ENCODE assay signal across 28 mouse cellular contexts in the genomic region with DNA sequence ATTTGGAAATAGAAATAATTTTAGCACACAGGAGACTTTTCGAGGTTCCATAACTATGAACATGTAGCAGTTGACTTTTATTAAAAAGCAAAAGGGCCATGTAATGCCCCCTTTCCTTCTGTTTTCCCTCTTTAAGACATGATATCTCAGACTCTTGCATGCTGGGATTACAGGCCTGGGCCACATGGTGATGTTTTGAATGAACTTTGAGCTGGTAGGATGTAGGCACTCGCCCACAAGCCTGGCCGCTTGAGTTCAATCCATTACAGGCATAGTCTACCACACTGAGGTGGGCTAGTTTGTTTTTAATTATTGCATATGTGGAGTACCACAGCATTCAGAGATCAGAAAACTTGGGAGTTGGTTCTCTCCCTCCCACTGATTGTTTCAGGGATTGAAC.
"Had no signal": no experiment of that assay in that cellular context is flagged by ENCODE, and none has a peak within 500 bp of the region (broad histone marks: within the 10 kb centered on the region; RNA-seq: fewer than 3 reads in every experiment).

No protein-coding gene starts in this region.

- H3K27ac ChIP-seq: embryonic facial prominence, embryonic 10.5 days; embryonic facial prominence, embryonic 12.5 days; embryonic facial prominence, embryonic 13.5 days; embryonic facial prominence, embryonic 15.5 days; forebrain, embryonic 10.5 days; forebrain, embryonic 12.5 days; forebrain, embryonic 13.5 days; forebrain, embryonic 15.5 days; gastrocnemius, adult 2 months had no signal

- H3K4me1 ChIP-seq: embryonic facial prominence, embryonic 10.5 days; embryonic facial prominence, embryonic 12.5 days; embryonic facial prominence, embryonic 13.5 days; embryonic facial prominence, embryonic 15.5 days; forebrain, embryonic 10.5 days; forebrain, embryonic 12.5 days; forebrain, embryonic 13.5 days; forebrain, embryonic 15.5 days had no signal

- H3K4me3 ChIP-seq: embryonic facial prominence, embryonic 10.5 days; embryonic facial prominence, embryonic 12.5 days; embryonic facial prominence, embryonic 13.5 days; embryonic facial prominence, embryonic 15.5 days; erythroblast, embryonic 14.5 days; forebrain, embryonic 10.5 days; forebrain, embryonic 12.5 days; forebrain, embryonic 13.5 days; forebrain, embryonic 15.5 days; gastrocnemius, adult 2 months had no signal

- H3K9me3 ChIP-seq: embryonic facial prominence, embryonic 10.5 days; embryonic facial prominence, embryonic 12.5 days; embryonic facial prominence, embryonic 15.5 days; forebrain, embryonic 10.5 days; forebrain, embryonic 12.5 days; forebrain, embryonic 13.5 days; forebrain, embryonic 15.5 days had no signal

- ATAC-seq: forebrain, embryonic 13.5 days; forebrain, embryonic 14.5 days; forebrain, embryonic 15.5 days; forebrain, embryonic 16.5 days; forebrain, postnatal 0 days had no signal

- H3K4me2 ChIP-seq: embryonic facial prominence, embryonic 12.5 days; embryonic facial prominence, embryonic 13.5 days; embryonic facial prominence, embryonic 15.5 days; forebrain, embryonic 12.5 days; forebrain, embryonic 13.5 days; forebrain, embryonic 15.5 days had no signal

- H3K9ac ChIP-seq: embryonic facial prominence, embryonic 12.5 days; embryonic facial prominence, embryonic 13.5 days; embryonic facial prominence, embryonic 15.5 days; forebrain, embryonic 12.5 days; forebrain, embryonic 13.5 days; forebrain, embryonic 15.5 days; forebrain, postnatal 0 days had no signal

- H3K27me3 ChIP-seq: embryonic facial prominence, embryonic 12.5 days; embryonic facial prominence, embryonic 13.5 days; embryonic facial prominence, embryonic 15.5 days; forebrain, embryonic 12.5 days; forebrain, embryonic 13.5 days; forebrain, embryonic 15.5 days had no signal

- DNase-seq: cerebellum, adult 2 months; cerebellum, adult 8-10 months; cerebellum, adult 9-10 months; cerebellum, adult 9-11 months; cerebellum, postnatal 10 days; cerebellum, postnatal 14 days; cerebellum, postnatal 25 days; cerebellum, postnatal 36 days; embryo, embryonic 11 days; forebrain, postnatal 0 days; gastrocnemius, adult 2 months; gastrocnemius, postnatal 10 days; gastrocnemius, postnatal 14 days; gastrocnemius, postnatal 25 days; gastrocnemius, postnatal 36 days; heart, adult 11 months; heart, adult 18-20 months had no signal
